Mouse (Mus musculus): ENCODE results near the gene Paox.

Gene Paox

GRCm38 (mm10) chr7:140115583-140116328, at the start of gene Paox:
TSS of gene Paox (plus strand) at chr7:140115799.
- peak; percentile 92 for DNase-seq (ENCODE audit: low read depth, low spot score)

DNA sequence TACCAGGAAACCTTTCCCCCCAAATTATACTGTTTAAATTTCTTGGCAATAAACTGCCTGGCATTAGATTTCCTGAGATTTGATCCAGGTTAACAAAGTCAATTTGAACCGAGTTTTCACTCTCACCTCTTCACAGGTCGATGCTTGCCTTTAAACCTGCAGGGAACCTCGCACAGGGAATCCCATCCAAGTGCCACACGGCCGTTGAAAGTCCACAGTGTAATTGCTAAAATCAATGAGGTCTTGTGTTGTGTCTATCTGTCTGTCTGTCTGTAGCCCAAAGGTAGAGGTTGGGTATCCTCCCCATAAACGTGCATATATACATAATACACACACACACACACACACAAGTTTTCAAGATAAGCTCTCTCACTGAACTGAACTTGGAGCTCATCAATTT, 48.2 kb upstream of the Paox start:
- DNase-seq (ENCODE audit: low read depth, low spot score), result no peak

- no peak for DNase-seq (ENCODE audit: low read depth, low spot score)
Measured at GRCm38 (mm10) chr7:140070042-140070711, 45.4 kb upstream of the Paox start.

GRCm38 (mm10) chr7:140077698-140078097, 37.9 kb upstream of the Paox start:
- no peak for DNase-seq (ENCODE audit: low read depth, low spot score)

DNA sequence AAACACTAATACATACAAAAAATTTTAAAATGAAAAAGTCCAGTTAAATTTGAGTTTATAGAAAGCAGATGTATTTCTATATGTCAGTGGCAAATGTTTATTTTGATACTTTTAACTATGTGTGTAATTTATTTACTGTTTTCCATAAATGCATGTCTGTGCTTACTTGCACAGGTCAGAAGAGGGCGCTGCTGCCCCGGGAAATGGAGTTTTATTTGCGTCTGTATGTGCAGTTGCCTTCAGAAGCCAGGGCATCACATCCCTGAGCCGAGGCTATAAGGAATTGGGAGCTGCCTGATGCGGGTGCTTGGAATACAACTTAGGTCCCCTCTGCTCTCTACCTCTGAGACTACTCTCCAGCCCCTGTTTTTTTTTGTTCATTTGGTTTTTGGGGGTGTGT, 36.9 kb upstream of the Paox start:
- DNase-seq (ENCODE audit: low read depth, low spot score), result peak; percentile 95

DNA sequence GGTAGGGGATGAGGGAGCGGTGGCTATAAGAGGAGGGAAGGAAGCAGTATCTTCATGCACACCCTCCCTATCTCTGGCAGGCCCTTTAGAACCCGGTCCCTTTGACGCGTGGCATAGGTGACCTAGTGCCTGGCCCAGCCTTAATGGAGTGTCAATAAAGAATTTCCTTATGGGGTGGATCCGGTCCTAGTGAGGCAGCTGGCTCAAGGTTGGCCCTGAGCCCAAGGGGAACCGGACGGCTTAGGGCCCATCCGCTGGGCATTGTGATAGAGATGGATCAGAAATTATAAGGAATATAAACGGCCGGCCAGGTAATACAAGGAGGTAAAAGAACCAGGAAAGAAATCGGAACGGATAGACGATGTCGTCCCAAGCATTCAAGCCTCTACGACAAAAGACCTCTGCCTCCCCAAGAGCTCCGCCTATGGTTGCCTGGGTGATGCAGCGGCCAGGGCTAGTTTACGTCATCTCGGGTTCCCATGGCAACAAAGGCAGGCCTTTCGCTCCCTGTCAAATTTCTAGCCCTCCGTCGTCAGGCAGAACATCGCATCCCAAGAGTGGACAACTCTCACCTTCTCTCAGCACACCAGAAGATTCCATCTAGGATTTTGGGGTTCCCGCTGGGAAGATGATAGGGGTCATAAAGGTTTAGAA, 35.0 kb upstream of the Paox start:
- peak; percentile 99 for DNase-seq (ENCODE audit: low read depth, low spot score)

DNA sequence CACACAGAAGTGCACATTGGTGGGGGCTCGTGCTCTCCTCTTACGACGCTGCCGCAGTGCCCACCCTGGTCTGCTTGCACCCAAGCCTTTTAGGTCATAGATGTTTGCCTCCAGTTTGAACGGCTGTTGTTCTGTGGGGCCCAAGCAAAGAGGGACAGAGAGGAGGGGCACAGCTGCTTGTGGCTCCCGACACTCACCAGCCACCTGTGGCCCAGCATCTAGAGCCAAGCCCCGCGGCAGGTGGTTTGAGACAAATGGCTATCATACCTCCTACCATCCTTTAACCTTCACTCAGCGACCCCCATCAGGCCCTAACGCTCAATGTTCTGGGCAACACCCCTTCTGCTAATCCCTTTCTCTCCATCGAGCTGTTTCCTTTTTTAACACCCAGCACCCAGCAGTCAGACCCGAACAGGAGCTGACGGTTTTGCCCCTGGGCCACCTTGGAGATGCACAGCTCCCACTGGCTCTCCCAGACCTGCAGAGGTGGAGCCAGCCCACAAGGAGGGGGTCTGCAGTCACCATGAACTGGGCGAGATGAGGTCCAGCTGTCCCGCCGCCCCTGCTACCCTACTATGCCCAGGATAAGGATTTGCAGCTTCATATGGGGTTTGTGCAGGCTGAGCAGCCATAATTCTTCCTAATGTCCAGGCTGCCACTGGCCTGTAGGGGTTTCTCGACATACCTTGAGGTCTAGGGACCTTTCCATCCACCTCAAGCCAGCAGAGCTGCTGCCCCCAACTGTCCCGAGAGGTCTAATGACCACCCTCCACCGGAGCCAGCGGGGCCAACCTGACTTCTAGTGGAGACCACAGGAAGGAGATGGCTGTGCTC, 34.0 kb upstream of the Paox start:
- DNase-seq (ENCODE audit: low read depth, low spot score), result peak; percentile 80

GRCm38 (mm10) chr7:140082242-140082678, 33.3 kb upstream of the Paox start, which contains the start of gene Caly:
TSS of gene Caly (minus strand) at chr7:140082548.
- peak; percentile 97 for DNase-seq (ENCODE audit: low read depth, low spot score)

- no peak for DNase-seq (ENCODE audit: low read depth, low spot score)
Measured at GRCm38 (mm10) chr7:140090601-140091000, 25.0 kb upstream of the Paox start.

DNA sequence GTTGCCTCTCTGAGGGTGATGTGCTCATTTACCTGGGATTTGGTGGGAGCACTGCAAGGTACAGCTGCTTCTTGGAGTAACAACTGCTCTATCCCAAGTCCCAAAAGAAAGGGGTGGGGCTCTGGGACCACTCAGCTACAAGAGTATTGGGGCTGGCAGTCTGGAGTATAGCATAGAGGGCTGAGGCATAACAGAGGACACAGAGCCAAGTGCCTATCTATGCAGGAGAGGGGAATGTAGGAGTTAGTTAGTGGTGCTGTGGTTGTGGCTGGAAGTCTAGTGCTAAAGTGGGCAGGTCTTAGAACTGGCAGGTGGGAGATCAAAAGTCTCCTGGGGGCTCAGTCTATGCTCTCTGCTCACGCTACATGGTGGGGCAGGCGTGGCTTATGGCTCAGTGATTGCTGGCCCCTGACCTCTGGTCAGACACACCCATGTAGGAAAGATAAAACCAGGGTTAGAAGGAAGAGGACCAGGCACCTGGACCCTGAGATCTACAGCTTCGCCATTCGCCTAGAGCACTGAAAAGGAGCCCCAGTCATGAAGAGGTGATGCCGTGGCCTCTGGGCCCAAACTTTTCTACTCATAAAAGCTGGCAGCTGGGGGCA, 22.6 kb upstream of the Paox start, which contains the start of gene Prap1:
Gene Prap1 (plus strand): TSS at position 472 of the 605 bp plus-strand sequence.
- no peak for DNase-seq (ENCODE audit: low read depth, low spot score)

- no peak for DNase-seq (ENCODE audit: low read depth, low spot score)
Measured at GRCm38 (mm10) chr7:140094954-140095353, 20.6 kb upstream of the Paox start.

DNA sequence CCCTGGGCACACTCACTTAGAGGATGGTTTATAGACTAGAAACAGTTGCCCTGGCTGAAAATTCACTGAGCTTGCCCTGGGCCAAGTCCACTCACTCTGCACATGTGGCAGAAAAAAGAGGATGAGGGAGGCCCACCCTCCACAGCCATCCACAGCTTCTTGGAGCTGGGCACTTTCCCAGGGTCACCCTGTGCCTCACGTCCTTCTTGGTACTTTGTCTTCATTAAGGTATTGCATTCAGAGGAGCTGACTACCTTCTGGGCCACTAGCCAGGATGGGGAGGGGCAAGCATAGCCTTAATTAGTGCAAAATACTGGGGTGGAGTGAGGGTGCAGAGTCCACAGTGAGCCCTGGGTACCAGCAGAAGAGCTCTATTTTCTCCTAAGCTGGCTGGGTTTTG, 20.0 kb upstream of the Paox start:
- no peak for DNase-seq (ENCODE audit: low read depth, low spot score)

GRCm38 (mm10) chr7:140096055-140096454, 19.5 kb upstream of the Paox start:
- DNase-seq (ENCODE audit: low read depth, low spot score), result no peak

DNA sequence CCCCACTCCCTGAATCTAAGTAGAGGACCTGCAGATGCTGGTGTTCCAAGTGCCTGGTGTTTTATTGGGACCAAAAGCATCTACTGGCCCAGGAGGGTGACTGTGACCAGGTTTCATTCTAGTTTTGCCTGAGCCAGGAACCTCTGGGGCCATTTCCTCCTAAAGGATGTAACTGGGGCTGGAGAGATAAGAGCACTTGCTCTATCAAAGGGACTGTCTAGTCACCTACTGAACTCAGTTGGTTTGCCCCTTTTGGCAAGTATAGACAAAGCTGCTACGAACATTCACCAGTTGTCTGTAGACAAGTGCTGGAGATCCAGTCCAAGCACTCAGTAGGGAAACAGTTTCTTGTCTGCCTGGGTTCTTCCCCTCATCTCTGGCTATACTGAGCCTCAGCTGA, 17.1 kb upstream of the Paox start:
- DNase-seq (ENCODE audit: low read depth, low spot score), result no peak

DNA sequence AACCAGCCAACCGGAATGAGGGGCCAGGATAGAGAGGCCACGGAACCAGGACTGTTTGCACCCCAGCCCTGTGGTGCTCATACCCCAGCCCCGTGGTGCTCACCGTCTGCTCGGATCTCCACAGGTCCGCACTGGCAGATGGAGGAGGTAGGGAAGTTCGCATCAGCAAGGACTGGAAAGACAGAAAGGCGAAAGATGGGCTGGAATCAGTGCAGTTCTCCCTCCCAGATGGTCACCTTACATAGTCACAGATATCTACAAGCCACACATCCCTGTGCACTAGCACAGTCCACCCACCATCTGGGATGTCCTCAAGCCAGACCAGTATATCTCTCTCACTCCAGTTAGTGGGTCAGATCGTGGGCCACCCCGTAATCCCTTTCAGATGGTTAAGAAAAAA, 14.1 kb upstream of the Paox start:
- peak; percentile 64 for DNase-seq (ENCODE audit: low read depth, low spot score)

GRCm38 (mm10) chr7:140101993-140102860, 13.4 kb upstream of the Paox start, which contains the start of gene Fuom:
TSS of gene Fuom (minus strand) at chr7:140102441.
- DNase-seq (ENCODE audit: low read depth, low spot score), result peak; percentile 95

DNA sequence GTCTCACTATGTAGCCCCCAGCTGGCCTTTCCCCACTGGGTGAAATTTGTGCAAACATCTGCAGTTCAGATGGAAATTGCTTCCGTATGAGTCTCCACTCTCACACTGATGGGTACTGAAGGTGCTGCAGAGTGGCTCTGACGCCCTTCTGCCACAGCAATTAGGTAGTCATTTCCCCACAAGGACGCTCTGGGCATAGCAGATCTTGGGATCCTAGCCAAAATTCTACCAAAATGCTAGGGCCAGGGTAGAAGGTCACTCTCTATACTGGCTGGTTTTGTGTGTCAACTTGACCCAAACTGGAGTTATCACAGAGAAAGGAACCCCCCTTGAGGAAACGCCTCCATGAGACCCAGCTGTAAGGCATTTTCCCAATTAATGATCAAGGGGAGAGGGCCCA, 11.6 kb upstream of the Paox start:
- DNase-seq (ENCODE audit: low read depth, low spot score), result no peak

DNA sequence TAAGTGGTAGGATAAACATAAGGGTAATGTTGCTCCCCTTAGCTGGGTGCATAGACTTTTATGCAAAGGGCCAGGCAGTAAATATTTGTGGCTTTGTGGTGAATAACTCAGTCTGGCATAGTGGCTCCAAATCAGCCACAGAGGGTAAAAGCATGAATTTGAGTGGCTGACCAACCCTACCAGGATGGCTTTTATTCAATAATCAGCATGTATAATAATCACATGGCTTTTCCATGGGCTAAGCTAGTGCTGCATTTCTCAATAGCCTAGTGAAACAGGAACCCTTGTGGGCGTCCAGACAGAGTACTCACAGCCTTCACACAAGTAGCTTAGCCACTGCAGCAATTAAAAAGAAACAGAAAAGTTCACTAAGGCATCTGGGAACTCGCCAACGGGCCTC, 3.7 kb upstream of the Paox start:
- DNase-seq (ENCODE audit: low read depth, low spot score), result no peak

- DNase-seq (ENCODE audit: low read depth, low spot score), result peak; percentile 96
Measured at GRCm38 (mm10) chr7:140116329-140117054, 893 bp downstream of the Paox start, which contains the start of gene Echs1. TSS of gene Echs1 (minus strand) at chr7:140116476.

Measured in brain, adult 2 months (tissue).